Mouse (Mus musculus): ENCODE data around the gene Map3k14. TPM values are rescaled to one million over a fixed set of nuclear protein-coding genes. Genes with fewer than 3 reads are reported as not detected.
"Not testable (repeated sequence)": the region's sequence is repeated elsewhere in the genome, so short reads cannot be mapped to it uniquely, and the experiment has no call there.

Gene Map3k14
- polyA plus RNA-seq, 1 experiment from 2014 or later: 4.8 TPM

DNA sequence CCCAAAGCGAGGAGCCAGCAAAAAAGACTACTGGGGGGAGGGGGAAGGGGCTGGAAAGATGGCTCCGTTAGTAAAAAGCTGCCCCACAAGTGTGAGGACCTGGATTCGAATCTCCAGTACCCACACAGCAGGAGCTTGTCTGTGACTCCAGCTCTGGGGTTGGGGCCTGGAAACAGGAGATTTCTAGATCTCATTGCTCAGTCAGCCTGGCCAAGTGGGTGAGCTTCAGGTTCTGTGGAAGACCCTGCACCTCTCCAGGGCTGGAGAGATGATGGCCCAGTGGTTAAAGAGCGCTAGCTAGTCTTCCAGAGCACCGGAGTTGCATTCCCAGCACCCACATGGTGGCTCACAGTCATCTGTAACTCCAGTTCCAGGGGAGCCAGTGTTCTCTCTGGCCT lies 25.6 kb upstream of the Map3k14 start:
- Histone ChIP-seq H3K4me2 (replicated peaks) (no peak overlapping the region), H3K4me3 (no peak overlapping the region), H3K9ac (no peak overlapping the region), H3K27me3 (no peaks in the 10 kb centered on the region), H3K36me3 (no peaks in the 10 kb centered on the region), H3K27ac (0 out of 2 replicates have a peak overlapping the region, but pooled peaks have one; percentile 72), H3K9me3 (no peaks in the 10 kb centered on the region), H3K4me1 (peaks cover 38% of the 10 kb centered on the region)
- 70% methylated on average over 5 of the region's 5 CpGs for WGBS
- no peak for ATAC-seq (ENCODE audit: low FRiP score, low read depth)

DNA sequence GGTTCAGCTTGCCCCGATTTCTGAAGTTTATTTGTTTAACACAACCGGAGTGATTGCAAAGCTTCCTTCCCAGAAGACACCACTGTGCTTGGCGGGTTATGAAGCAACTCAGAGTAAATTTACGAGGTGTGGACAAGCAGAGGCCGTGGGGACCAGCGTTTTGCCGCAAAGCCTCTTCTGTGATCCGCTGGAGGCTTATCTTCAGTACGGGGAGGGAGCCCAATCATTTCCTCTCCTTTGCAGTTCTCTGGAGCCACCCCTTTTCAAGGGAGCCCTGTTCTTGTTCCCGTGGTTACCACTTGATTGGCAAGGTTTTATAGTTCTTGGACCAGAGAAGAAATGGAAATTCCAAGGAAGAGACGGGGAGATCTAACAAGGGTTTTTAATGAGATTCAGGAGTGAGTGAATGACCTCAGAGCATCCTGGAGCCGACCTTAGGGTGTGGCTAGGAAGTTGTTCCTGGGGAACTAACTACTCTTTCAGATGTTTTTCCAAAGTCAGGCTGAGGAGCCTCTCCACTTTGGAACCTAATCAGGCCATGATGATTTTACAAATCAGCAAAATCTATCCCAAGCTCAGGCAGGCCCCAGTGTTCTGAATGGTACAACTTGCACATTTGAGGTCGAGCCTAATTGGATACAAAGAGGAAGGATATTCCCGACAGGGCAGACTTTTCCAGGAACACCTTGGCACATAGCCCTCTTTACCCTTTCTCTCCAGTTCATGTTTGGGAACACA lies 25.0 kb upstream of the Map3k14 start:
- Histone ChIP-seq H3K27me3 (no peaks in the 10 kb centered on the region), H3K36me3 (no peaks in the 10 kb centered on the region), H3K4me3 (no peak overlapping the region), H3K4me1 (peaks cover 39% of the 10 kb centered on the region), H3K9ac (0 out of 2 replicates have a peak overlapping the region, but pooled peaks have one; percentile 6), H3K4me2 (replicated peaks) (peak overlapping the region; percentile 42), H3K27ac (peak overlapping the region; percentile 72), H3K9me3 (no peaks in the 10 kb centered on the region)
- ATAC-seq (ENCODE audit: low FRiP score, low read depth): peak; percentile 87
- WGBS: 6% methylated on average over 14 of the region's 14 CpGs

DNA sequence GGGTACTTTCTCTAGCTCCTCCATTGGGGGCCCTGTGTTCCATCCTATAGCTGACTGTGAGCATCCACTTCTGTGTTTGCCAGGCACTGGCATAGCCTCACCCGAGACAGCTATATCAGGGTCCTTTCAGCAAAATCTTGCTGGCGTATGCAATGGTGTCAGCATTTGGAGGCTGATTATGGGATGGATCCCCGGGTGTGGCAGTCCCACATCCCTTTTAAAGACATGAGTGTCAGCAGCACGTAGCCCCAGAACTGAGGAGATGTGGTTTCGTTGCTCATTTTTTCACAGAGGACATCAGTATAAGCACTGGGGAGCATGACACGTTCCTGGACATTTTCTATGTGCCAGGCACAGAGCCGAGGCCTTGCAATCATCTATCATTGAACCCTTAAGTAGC lies 23.6 kb upstream of the Map3k14 start:
- H3K4me2 ChIP-seq (replicated peaks); H3K9ac ChIP-seq; H3K27me3 ChIP-seq; H3K9me3 ChIP-seq; H3K4me3 ChIP-seq; H3K27ac ChIP-seq; ATAC-seq (ENCODE audit: low FRiP score, low read depth); H3K36me3 ChIP-seq: not testable (repeated sequence)
- 93% methylated on average over 7 of the region's 7 CpGs for WGBS
- H3K4me1 ChIP-seq: peaks cover 42% of the 10 kb centered on the region

DNA sequence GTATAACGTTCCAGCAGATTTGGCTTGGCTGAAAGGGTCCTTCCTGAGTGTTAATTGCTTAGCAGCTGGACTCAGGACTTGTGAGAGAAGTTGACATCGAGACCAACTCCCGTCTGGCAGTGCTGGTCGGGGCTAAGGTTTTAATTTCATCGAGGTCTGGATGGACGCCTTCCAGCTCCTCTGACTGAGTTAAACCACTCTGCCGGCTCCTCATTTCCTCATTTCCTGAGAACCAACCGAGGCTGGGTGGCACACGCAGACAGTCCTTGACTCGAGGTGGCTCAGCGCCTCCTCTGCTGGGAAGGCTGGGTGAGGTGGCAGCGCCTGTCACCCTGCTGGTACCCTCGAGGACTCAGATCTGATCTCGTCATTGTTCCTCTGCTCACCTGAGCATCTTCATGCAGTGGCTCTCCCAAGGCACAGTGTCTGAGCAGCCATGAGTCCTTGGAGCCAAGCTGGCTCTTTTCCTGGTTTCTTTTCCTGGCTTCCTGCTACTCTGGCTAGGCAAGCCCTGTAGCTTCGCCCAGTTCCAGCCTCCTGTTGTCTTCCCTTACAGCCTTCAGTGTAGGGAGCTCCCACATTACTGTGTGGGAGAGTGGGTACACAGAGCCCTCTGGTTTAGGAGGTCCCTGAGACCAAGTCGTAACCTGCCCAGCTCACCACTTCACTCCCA lies 21.2 kb upstream of the Map3k14 start:
- WGBS: 37% methylated on average over 16 of the region's 16 CpGs
- Histone ChIP-seq H3K9ac (no peak overlapping the region), H3K9me3 (no peaks in the 10 kb centered on the region), H3K27me3 (no peaks in the 10 kb centered on the region), H3K4me3 (no peak overlapping the region), H3K27ac (peak overlapping the region; percentile 72), H3K4me2 (replicated peaks) (no peak overlapping the region), H3K4me1 (peaks cover 48% of the 10 kb centered on the region), H3K36me3 (no peaks in the 10 kb centered on the region)
- ATAC-seq (ENCODE audit: low FRiP score, low read depth): no peak

DNA sequence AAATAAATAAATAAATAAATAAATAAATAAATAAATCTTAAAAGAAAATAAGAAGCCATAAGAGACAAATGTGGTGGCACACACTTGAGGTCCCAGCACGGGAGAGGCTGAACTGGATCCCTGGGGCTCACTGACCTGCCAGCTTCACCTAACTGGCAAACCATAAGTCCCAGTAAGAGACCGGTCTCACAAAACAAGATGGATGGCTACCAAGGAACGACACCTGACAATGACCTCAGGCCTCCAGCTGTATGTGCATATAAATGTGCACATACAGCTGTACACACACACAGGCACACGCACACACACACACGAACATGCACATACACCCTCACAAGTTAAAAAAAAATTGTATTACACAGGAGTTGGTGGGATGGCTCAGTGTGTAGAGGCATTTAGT lies 19.6 kb upstream of the Map3k14 start:
- H3K4me3 ChIP-seq: no peak overlapping the region
- peaks cover 35% of the 10 kb centered on the region for H3K4me1 ChIP-seq
- H3K36me3 ChIP-seq: no peaks in the 10 kb centered on the region
- no peak for ATAC-seq (ENCODE audit: low FRiP score, low read depth)
- no peaks in the 10 kb centered on the region for H3K9me3 ChIP-seq
- H3K27me3 ChIP-seq: no peaks in the 10 kb centered on the region
- H3K9ac ChIP-seq: no peak overlapping the region
- 94% methylated on average over 5 of the region's 5 CpGs for WGBS
- H3K4me2 ChIP-seq (replicated peaks): no peak overlapping the region
- no peak overlapping the region for H3K27ac ChIP-seq

DNA sequence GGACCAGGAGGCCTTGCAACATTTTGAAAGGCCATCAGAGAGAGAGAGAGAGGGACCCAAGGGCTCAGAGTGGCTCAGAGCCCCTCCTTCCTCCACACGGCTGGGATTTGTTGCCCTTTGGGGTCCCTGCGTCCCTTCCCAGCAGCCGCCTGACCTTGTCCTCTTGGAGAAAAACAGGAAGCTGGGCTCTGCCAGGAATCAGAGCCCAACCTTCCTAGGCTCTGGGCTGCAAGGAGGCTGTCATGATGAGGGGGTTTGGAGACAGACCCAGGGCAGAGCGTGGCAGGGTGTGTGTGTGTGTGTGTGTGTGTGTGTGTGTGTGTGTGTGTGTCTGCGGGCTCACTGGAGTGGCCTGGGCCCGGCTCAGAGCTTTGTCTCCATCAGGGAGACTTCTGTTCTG lies 18.7 kb upstream of the Map3k14 start:
- Histone ChIP-seq H3K4me1 (peaks cover 26% of the 10 kb centered on the region), H3K9me3 (no peaks in the 10 kb centered on the region), H3K9ac (no peak overlapping the region), H3K27ac (no peak overlapping the region), H3K27me3 (no peaks in the 10 kb centered on the region), H3K4me2 (replicated peaks) (no peak overlapping the region), H3K4me3 (no peak overlapping the region), H3K36me3 (no peaks in the 10 kb centered on the region)
- 35% methylated on average over 6 of the region's 6 CpGs for WGBS
- peak; percentile 64; the same call in 1 of the 2 replicates for ATAC-seq (ENCODE audit: low FRiP score, low read depth)

DNA sequence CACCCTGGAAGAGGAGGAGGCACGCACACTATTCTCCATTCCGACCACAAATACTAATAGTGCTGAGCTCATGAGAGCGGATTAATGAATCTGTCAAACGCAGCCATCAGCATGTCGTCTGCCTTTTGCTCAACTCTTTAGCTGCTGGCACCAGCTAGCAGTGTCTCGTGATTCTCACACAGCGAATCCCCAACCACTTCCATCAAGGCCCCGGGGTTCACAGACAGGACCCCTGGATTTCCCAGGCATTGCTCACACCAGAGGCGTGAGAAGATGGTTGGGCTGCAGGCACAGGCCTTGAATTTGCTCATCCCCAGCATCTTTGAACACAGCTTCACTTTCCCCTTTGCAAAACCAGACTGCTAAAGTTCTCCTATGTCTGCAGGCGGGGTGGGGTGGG lies 18.0 kb upstream of the Map3k14 start:
- Histone ChIP-seq H3K36me3 (no peaks in the 10 kb centered on the region), H3K9ac (no peak overlapping the region), H3K9me3 (no peaks in the 10 kb centered on the region), H3K4me3 (no peak overlapping the region), H3K4me1 (peaks cover 25% of the 10 kb centered on the region), H3K4me2 (replicated peaks) (no peak overlapping the region), H3K27ac (no peak overlapping the region), H3K27me3 (no peaks in the 10 kb centered on the region)
- WGBS: 85% methylated on average over 10 of the region's 10 CpGs
- ATAC-seq (ENCODE audit: low FRiP score, low read depth): no peak

DNA sequence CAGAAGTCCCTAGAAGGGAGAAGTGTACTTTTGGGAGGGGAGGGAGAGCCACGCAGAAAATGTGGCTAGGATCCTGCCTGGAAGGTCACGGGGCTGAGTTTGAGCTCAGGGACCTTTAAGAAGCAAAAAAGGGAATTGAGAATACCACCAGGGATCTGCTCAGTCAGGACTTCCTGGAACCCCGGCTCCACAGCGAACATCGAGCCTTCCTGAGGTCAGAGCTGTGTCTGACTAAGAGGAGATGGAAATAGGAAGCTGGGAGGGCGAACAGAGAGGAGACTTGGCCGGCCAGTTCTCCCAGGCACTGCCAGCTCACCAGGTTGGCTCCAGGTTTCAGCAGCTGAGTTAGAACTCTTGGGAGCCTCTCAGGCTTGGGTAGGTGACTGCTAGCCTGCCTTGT lies 14.5 kb upstream of the Map3k14 start:
- WGBS: 68% methylated on average over 7 of the region's 7 CpGs
- peaks cover 9% of the 10 kb centered on the region; the same call in 1 of the 2 replicates for H3K4me1 ChIP-seq
- ATAC-seq (ENCODE audit: low FRiP score, low read depth): no peak
- H3K27ac ChIP-seq: no peak overlapping the region
- no peak overlapping the region for H3K9ac ChIP-seq
- no peak overlapping the region for H3K4me3 ChIP-seq
- no peak overlapping the region for H3K4me2 ChIP-seq (replicated peaks)
- no peaks in the 10 kb centered on the region for H3K27me3 ChIP-seq
- no peaks in the 10 kb centered on the region for H3K9me3 ChIP-seq
- no peaks in the 10 kb centered on the region for H3K36me3 ChIP-seq

DNA sequence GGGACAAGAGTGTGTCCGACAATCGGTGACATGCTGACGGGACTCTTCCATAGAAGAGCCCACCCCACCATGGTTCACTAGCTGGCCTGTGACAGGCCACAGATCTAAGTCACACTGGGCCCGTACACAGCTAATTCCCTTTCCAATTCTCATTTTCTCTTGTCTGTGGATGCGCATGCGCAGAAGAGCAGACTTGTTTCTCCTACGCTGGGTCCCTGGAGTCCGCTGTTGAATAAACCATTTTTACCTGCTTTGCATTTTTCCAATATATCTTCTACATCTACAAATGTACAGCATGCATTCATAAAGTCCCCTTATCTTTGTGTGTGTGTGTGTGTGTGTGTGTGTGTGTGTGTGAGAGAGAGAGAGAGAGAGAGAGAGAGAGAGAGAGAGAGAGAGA lies 9.2 kb upstream of the Map3k14 start:
- no peaks in the 10 kb centered on the region for H3K4me1 ChIP-seq
- H3K4me2 ChIP-seq (replicated peaks): no peak overlapping the region
- H3K27ac ChIP-seq: no peak overlapping the region
- H3K9ac ChIP-seq: no peak overlapping the region
- H3K27me3 ChIP-seq: no peaks in the 10 kb centered on the region
- H3K36me3 ChIP-seq: no peaks in the 10 kb centered on the region
- H3K9me3 ChIP-seq: no peaks in the 10 kb centered on the region
- no peak for ATAC-seq (ENCODE audit: low FRiP score, low read depth)
- no peak overlapping the region for H3K4me3 ChIP-seq
- 93% methylated on average over 8 of the region's 8 CpGs for WGBS

DNA sequence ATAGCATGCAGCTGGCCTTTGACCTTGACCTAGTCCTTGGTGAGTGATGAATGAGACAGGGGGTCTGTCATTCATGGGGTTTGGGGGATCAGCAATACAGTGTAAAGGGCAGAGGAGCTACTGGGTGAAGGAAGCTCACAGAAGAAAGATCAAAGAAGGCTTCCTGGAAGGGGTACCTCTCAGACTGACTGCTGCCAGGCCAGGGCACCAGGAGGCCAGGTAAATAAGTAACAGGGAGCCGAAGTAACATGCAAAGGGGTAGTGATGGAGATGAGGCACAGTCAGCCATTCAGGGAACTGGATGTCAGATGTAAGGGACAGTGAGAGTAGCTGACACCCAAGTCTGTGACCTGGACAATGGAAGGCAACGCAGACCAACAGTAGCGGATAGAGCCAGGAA lies 5.6 kb upstream of the Map3k14 start:
- no peak for ATAC-seq (ENCODE audit: low FRiP score, low read depth)
- no peaks in the 10 kb centered on the region for H3K9me3 ChIP-seq
- 84% methylated on average over 3 of the region's 3 CpGs for WGBS

DNA sequence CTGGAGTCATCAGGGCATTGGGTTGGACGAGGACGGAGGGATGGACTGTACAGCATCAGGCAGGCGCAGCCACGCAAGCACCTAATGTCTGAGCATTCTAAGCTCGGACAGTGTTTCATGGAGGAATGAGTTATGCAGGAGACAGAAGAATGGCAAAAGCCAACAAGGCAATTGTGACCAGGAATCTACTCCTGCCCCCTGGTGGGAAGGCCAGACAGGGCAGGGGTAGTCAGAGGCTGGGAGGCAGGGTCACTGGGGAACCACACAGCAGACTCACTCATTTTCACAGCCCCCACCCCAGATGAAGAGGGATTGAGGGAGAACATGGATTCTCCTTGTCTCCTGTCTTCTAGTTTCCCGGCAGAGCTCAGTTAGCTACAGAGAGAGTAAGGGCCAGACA lies 4.7 kb upstream of the Map3k14 start:
- no peaks in the 10 kb centered on the region for H3K36me3 ChIP-seq
- WGBS: 75% methylated on average over 6 of the region's 6 CpGs
- no peaks in the 10 kb centered on the region for H3K27me3 ChIP-seq
- no peak overlapping the region for H3K9ac ChIP-seq
- H3K27ac ChIP-seq: no peak overlapping the region
- H3K4me2 ChIP-seq (replicated peaks): no peak overlapping the region
- H3K4me1 ChIP-seq: peaks cover 17% of the 10 kb centered on the region
- H3K4me3 ChIP-seq: no peak overlapping the region
- no peaks in the 10 kb centered on the region for H3K9me3 ChIP-seq
- ATAC-seq (ENCODE audit: low FRiP score, low read depth): no peak

More for the DNA sequence above, 5.6 kb upstream of the Map3k14 start:
- Histone ChIP-seq H3K4me2 (replicated peaks) (no peak overlapping the region), H3K27ac (no peak overlapping the region), H3K4me3 (no peak overlapping the region), H3K27me3 (no peaks in the 10 kb centered on the region), H3K4me1 (peaks cover 16% of the 10 kb centered on the region), H3K9ac (no peak overlapping the region), H3K36me3 (no peaks in the 10 kb centered on the region)

DNA sequence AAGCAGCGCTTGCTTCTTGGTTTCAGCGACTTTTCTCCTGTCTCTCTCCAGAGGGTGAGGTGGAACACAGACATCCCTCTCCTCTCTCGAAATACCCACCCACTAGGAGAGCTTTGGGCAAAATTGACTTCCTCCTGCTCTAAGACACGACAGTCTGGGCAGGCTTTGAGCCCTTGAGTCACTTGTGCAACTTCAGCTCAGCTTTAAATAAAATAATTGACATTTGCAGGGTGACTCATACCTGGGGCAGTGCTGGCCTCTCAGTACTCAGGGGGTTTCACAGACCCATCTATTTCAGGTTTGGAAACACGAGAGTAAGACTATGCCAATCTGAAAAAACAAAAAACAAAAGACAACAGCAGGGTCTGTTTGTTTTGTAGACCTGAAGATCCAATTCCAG lies 2.2 kb upstream of the Map3k14 start:
- H3K4me3 ChIP-seq: no peak overlapping the region
- H3K4me2 ChIP-seq (replicated peaks): no peak overlapping the region
- H3K4me1 ChIP-seq: peaks cover 40% of the 10 kb centered on the region
- no peak for ATAC-seq (ENCODE audit: low FRiP score, low read depth)
- H3K9me3 ChIP-seq: no peaks in the 10 kb centered on the region
- H3K27me3 ChIP-seq: no peaks in the 10 kb centered on the region
- no peak overlapping the region for H3K27ac ChIP-seq
- no peak overlapping the region for H3K9ac ChIP-seq
- WGBS: 72% methylated on average over 5 of the region's 5 CpGs
- no peaks in the 10 kb centered on the region for H3K36me3 ChIP-seq
